Mouse (Mus musculus) limb, embryonic 14.5 days (tissue): ENCODE data around the gene Cacnb4. TPM values are rescaled to one million over a fixed set of nuclear protein-coding genes. Genes with fewer than 3 reads are reported as not detected.

Experiments used
- ATAC-seq: fragments of 200-750 bp; cut with Nextera tagmentation; 2 replicates; pipeline ENCODE4 v1.8.0; 2017; ENCODE audit warnings: low read depth, moderate number of reproducible peaks, moderate TSS enrichment; ENCODE audit not compliant: low FRiP score
- DNase-seq: peaks from one replicate; pipeline ENCODE4 v3.0.0-alpha.2; 2015; ENCODE audit warnings: low spot score
- H3K27ac ChIP-seq: fragments of 300-500 bp; sonication (generic); replicated peaks from 2 replicates; pipeline ENCODE4 v1.5.1; 2014; ENCODE audit warnings: low read depth, mild to moderate bottlenecking, low read length, moderate library complexity, mixed read lengths
- H3K27me3 ChIP-seq: fragments of 300-500 bp; sonication (generic); 2 replicates; pipeline ENCODE4 v1.6.1; 2014; ENCODE audit warnings: low read length, mixed read lengths; ENCODE audit not compliant: control insufficient read depth, insufficient read depth
- H3K36me3 ChIP-seq: fragments of 300-500 bp; sonication (generic); 2 replicates; pipeline ENCODE4 v1.6.1; 2014; ENCODE audit warnings: mild to moderate bottlenecking, low read length, moderate library complexity, mixed read lengths; ENCODE audit not compliant: control insufficient read depth, insufficient read depth
- H3K4me1 ChIP-seq: fragments of 300-500 bp; sonication (generic); 2 replicates; pipeline ENCODE4 v1.6.1; 2014; ENCODE audit warnings: antibody characterized with exemption, low read length, mixed read lengths; ENCODE audit not compliant: control insufficient read depth, insufficient read depth
- H3K4me2 ChIP-seq: fragments of 300-500 bp; sonication (generic); replicated peaks from 2 replicates; pipeline ENCODE4 v1.6.1; 2014; ENCODE audit warnings: low read depth, mild to moderate bottlenecking, low read length, moderate library complexity; ENCODE audit not compliant: severe bottlenecking
- H3K4me3 ChIP-seq: fragments of 300-500 bp; sonication (generic); replicated peaks from 2 replicates; pipeline ENCODE4 v1.5.1; 2014; ENCODE audit warnings: low read length
- H3K9ac ChIP-seq: fragments of 300-500 bp; sonication (generic); 2 replicates; pipeline ENCODE4 v1.6.1; 2014; ENCODE audit warnings: mild to moderate bottlenecking, low read depth, low read length, moderate library complexity; ENCODE audit not compliant: severe bottlenecking
- H3K9me3 ChIP-seq: fragments of 300-500 bp; sonication (generic); 2 replicates; pipeline ENCODE4 v1.6.1; 2016; ENCODE audit warnings: low read length; ENCODE audit not compliant: control insufficient read depth
- POLR2A ChIP-seq: fragments of 200-500 bp; IDR thresholded peaks from 2 replicates; pipeline ENCODE4 v1.8.0; 2012; ENCODE audit warnings: inconsistent platforms, mild to moderate bottlenecking, moderate library complexity, borderline replicate concordance; ENCODE audit not compliant: insufficient read depth, insufficient read length; ENCODE audit errors: extremely low read depth
- WGBS: fragments of 180-500 bp; shearing (Covaris S2); extraction: QIAGEN DNeasy Blood & Tissue Kit; methylation state at CpG from one replicate; pipeline ENCODE4 v1.1.7; 2014; 5-methylcytosine and 5-hydroxymethylcytosine counted together
- polyA plus RNA-seq, 2 experiments: library from polyadenylated mRNA; depleted of rRNA in 1 of 2; stranded (reverse) in 1 of 2; unstranded in 1 of 2; fragments of >200 nt; fragmentation: Nextera tagmentation in 1 of 2; extraction: Ambion mirVana in 1 of 2; gene quantifications; 2 replicates each; pipeline versions ENCODE4 v1.2.1 to v1.2.3; 2012 to 2014

Gene Cacnb4
- polyA plus RNA-seq, 2 experiments = 0.81 to 0.91 TPM

DNA sequence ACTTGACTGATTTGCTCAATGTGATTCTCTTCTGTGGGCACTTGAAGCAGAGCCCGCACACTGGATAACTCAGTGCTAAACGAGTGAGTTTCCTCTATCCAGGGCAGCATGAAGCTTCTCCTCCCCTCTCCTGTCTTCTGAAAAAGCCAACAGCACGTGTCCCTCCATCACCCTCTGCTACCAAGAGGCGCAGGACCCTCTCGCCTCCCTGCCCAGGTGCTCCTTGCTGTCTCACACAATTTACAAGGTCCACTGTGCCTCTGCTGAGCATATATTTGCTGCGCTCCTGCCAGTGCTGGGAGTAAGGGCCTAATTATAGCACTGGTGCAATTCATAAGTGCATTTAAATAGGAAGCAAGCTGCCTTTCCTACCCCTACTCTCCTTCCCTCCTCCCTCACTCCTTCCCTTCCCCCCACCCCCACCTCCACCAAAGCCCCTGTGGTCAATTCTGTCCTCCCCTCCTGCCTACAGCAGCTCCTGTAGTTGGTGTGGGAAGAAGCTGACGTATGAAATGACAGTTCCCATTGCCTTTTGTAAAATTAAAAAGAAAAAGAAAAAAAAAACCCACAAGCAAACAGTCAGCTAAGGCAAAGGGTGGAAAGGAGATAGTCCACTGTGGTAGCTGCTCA is 86.2 kb downstream of the Cacnb4 start:
- H3K36me3 ChIP-seq = no peaks in the 10 kb centered on the region
- DNase-seq = no peak
- WGBS = 38% methylated on average over 7 of the region's 7 CpGs
- 0 out of 2 replicates have a peak overlapping the region, but pooled peaks have one; percentile 28 for H3K9ac ChIP-seq
- peak overlapping the region; percentile 23; the same call in 1 of the 2 replicates for H3K4me2 ChIP-seq
- H3K4me1 ChIP-seq = peaks cover 12% of the 10 kb centered on the region
- H3K27ac ChIP-seq = no peak overlapping the region
- TF ChIP-seq POLR2A = no peak
- H3K4me3 ChIP-seq = no peak overlapping the region
- H3K9me3 ChIP-seq = no peaks in the 10 kb centered on the region
- no peaks in the 10 kb centered on the region for H3K27me3 ChIP-seq
- ATAC-seq = no peak

DNA sequence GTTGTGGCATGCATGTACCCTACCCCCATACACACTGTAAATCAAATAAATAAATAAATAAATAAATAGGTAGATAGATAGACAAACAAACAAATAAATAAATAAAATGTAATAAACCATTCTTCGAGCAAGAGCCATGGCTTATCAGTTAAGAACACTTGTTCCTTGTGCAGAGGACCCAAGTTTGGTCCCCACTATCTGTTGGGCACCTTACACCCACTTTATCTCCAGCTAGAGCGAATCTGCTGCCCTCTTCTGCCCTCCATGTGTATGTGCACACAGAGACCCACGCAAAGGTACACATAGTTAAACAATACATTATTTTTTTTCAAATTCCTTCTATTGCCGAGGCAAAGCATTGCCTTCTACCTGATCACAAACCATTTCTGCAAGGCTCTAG is 87.1 kb downstream of the Cacnb4 start:
- no peak overlapping the region for H3K27ac ChIP-seq
- WGBS = 87% methylated on average over 4 of the region's 4 CpGs
- peaks cover 12% of the 10 kb centered on the region for H3K4me1 ChIP-seq
- no peak overlapping the region for H3K4me2 ChIP-seq
- ATAC-seq = no peak
- H3K4me3 ChIP-seq = no peak overlapping the region
- no peak for DNase-seq
- no peak for TF ChIP-seq POLR2A
- H3K9me3 ChIP-seq = no peaks in the 10 kb centered on the region
- H3K36me3 ChIP-seq = no peaks in the 10 kb centered on the region
- no peaks in the 10 kb centered on the region for H3K27me3 ChIP-seq
- H3K9ac ChIP-seq = no peak overlapping the region

DNA sequence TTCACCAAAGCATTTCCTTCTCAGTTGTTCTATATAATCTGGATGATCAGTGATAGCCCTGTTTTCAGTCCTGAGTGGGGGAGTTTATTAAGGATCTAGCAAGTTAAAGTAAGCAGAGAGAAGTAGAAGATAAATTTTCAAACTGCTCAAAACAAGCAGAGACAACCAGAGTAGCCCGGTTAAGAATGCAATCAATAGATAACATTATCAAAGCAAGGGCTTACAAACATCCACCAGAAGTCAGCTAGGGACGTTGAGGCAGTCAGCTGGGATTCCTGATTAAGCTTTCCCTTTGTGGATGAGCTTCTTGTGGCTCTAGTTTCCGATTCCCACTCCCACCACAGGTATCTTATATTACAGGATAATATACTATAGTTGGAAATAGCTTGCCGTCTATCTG is 91.2 kb downstream of the Cacnb4 start:
- no peak for ATAC-seq
- Histone ChIP-seq H3K4me1 (peaks cover 2% of the 10 kb centered on the region), H3K27ac (no peak overlapping the region), H3K27me3 (no peaks in the 10 kb centered on the region), H3K4me3 (no peak overlapping the region), H3K9ac (no peak overlapping the region), H3K4me2 (no peak overlapping the region), H3K36me3 (no peaks in the 10 kb centered on the region), H3K9me3 (no peaks in the 10 kb centered on the region)
- no peak for TF ChIP-seq POLR2A
- 82% methylated on average over 4 of the region's 4 CpGs for WGBS
- no peak for DNase-seq

DNA sequence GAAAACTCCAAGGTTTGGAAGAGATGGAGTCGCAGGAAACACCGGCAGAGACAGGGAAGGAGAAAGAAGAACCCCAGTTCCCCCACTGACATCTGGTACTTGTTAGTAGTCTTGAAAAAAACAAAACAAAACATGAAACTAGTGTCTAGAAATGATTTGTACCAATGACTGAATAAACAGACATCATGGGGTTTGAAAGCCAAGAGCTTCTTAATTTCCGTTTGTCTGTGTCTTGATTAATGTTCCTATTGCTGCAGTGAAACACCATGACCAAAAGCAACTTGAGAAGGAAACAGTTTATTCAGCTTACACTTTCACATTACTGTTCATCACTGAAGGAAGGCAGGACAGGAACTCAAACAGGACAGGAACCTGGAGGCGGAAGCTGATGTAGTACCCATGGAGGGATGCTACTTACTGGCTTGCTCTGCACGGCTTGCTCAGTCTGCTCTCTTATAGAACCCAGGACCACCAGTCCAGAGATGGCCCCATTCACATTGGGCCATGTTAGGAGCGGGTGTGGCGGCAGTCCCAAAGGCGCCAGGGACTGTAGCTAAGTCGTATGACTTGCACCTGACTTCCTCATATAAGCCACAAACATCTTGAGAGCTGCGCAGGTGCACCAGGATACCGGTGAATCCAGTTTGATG is 95.4 kb downstream of the Cacnb4 start:
- Histone ChIP-seq H3K9ac (no peak overlapping the region), H3K36me3 (no peaks in the 10 kb centered on the region), H3K27me3 (no peaks in the 10 kb centered on the region), H3K27ac (no peak overlapping the region), H3K4me3 (no peak overlapping the region), H3K9me3 (no peaks in the 10 kb centered on the region), H3K4me1 (peaks cover 4% of the 10 kb centered on the region; the same call in 1 of the 2 replicates), H3K4me2 (no peak overlapping the region)
- ATAC-seq = peak; percentile 30; the same call in 1 of the 2 replicates
- DNase-seq = peak; percentile 53
- no peak for TF ChIP-seq POLR2A
- 76% methylated on average over 11 of the region's 11 CpGs for WGBS

DNA sequence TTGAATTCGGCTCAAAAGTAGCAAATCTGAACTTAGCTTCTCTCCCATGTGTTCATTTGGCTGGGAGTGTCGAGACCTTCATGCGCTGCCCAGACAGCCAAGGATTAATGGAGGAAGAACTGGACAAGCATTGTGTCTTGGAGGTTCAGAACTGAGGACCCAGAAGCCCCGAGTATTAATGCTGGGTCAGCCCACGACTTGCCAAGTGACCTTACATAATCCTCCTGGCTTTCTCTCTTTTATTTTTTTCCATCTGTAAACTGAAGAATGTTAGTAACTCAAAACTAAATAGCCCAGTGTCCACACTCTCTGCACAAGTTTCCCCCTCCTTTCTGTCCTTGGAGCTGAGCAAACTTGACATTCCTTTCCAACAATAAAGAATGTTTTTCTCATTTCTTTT is 95.9 kb downstream of the Cacnb4 start:
- ATAC-seq (no peak; the same call in 1 of the 2 replicates), DNase-seq (peak; percentile 33)
- no peak overlapping the region for H3K4me2 ChIP-seq
- WGBS = 64% methylated on average over 5 of the region's 5 CpGs
- H3K27ac ChIP-seq = peak overlapping the region; percentile 21; the same call in 1 of the 2 replicates
- no peaks in the 10 kb centered on the region for H3K36me3 ChIP-seq
- TF ChIP-seq POLR2A = no peak
- H3K27me3 ChIP-seq = no peaks in the 10 kb centered on the region
- H3K9me3 ChIP-seq = no peaks in the 10 kb centered on the region
- no peak overlapping the region for H3K4me3 ChIP-seq
- H3K4me1 ChIP-seq = peaks cover 4% of the 10 kb centered on the region; the same call in 1 of the 2 replicates
- H3K9ac ChIP-seq = no peak overlapping the region
